Mouse (Mus musculus) embryonic facial prominence, embryonic 15.5 days (tissue): Measurements from ENCODE around the gene Fhod1. TPM values are rescaled to one million over a fixed set of nuclear protein-coding genes. Genes with fewer than 3 reads are reported as not detected.
"Not testable (repeated sequence)": the region's sequence is repeated elsewhere in the genome, so short reads cannot be mapped to it uniquely, and the experiment has no call there.

ENCODE experiments used
- ATAC-seq: fragments of 200-750 bp; cut with Nextera tagmentation; 2 replicates; pipeline ENCODE4 v1.8.0; 2017; ENCODE audit warnings: low read depth, moderate TSS enrichment; ENCODE audit not compliant: insufficient number of reproducible peaks, low FRiP score, low TSS enrichment
- H3K27ac ChIP-seq: fragments of 300-500 bp; sonication (generic); replicated peaks from 2 replicates; pipeline ENCODE4 v1.5.1; 2015; ENCODE audit warnings: mild to moderate bottlenecking, inconsistent platforms
- H3K27me3 ChIP-seq: fragments of 300-500 bp; sonication (generic); 2 replicates; pipeline ENCODE4 v1.6.1; 2015; ENCODE audit warnings: inconsistent platforms
- H3K36me3 ChIP-seq: fragments of 300-500 bp; sonication (generic); 2 replicates; pipeline ENCODE4 v1.6.1; 2015; ENCODE audit warnings: mild to moderate bottlenecking, inconsistent platforms
- H3K4me1 ChIP-seq: fragments of 300-500 bp; sonication (generic); 2 replicates; pipeline ENCODE4 v1.6.1; 2015; ENCODE audit warnings: inconsistent platforms
- H3K4me2 ChIP-seq: fragments of 300-500 bp; sonication (generic); replicated peaks from 2 replicates; pipeline ENCODE4 v1.6.1; 2015; ENCODE audit warnings: mild to moderate bottlenecking, inconsistent platforms
- H3K4me3 ChIP-seq: fragments of 300-500 bp; sonication (generic); replicated peaks from 2 replicates; pipeline ENCODE4 v1.5.1; 2015; ENCODE audit warnings: mild to moderate bottlenecking, inconsistent platforms
- H3K9ac ChIP-seq: fragments of 300-500 bp; sonication (generic); 2 replicates; pipeline ENCODE4 v1.6.1; 2015; ENCODE audit warnings: inconsistent platforms
- H3K9me3 ChIP-seq: fragments of 300-500 bp; sonication (generic); replicated peaks from 2 replicates; pipeline ENCODE4 v1.6.1; 2016; ENCODE audit warnings: inconsistent platforms
- WGBS: fragments of 180-500 bp; shearing (Covaris S2); methylation state at CpG from one replicate; pipeline ENCODE4 v1.1.7; 2015; 5-methylcytosine and 5-hydroxymethylcytosine counted together
- polyA plus RNA-seq: library from polyadenylated mRNA; unstranded; fragments of >200 nt; fragmentation: Nextera tagmentation; extraction: Ambion mirVana; gene quantifications from 2 replicates; pipeline ENCODE4 v1.2.1, GENCODE M21; 2015

The Fhod1 gene
- polyA plus RNA-seq, 1 experiment from 2014 or later = 2.6 TPM

DNA sequence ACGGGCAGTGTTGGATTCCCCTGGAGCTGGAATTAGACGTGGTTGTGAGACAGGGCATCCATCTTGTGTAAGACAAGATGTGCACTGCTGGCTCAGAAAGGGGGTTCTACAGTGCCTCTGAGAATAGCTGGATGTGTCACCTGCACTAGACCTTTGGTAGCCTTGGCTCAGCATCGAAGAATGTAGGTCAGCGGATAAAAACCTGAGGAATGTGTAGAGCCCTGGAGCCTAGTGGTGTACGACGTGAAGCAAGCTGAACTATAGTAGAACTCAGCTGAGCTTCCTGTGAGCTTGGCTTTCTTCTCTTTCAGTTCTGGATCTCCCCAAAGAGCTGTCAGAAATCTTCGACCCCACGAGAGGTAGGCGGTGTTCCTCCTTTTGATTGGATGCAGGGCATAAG, 43.9 kb downstream of the Fhod1 start:
- Histone ChIP-seq H3K9me3 (no peaks in the 10 kb centered on the region), H3K4me3 (no peak overlapping the region), H3K4me2 (no peak overlapping the region), H3K27ac (peak overlapping the region; percentile 87; the same call in 1 of the 2 replicates), H3K9ac (no peak overlapping the region), H3K36me3 (peaks cover 66% of the 10 kb centered on the region), H3K4me1 (peaks cover 31% of the 10 kb centered on the region), H3K27me3 (no peaks in the 10 kb centered on the region)
- WGBS = 77% methylated on average over 9 of the region's 9 CpGs
- no peak for ATAC-seq

DNA sequence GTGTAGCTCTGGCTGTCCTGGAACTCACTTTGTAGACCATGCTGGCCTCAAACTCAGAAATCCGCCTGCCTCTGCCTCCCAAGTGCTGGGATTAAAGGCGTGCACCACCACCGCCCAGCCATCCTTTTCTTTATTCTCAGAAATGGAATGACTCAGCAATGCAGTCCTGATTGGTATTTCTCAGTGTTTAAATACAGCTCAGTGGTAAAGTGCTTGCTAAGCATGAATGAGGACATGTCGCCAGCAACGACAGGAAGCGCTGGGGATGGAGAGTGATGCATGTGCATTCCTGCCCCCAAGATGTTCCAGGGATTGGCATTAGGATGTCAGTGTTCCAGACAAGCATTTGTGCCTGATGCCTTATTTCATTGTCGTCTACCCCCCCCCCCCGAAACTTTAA, 44.4 kb downstream of the Fhod1 start:
- ATAC-seq = no peak
- Histone ChIP-seq H3K9me3 (no peaks in the 10 kb centered on the region), H3K4me3 (no peak overlapping the region), H3K4me1 (peaks cover 36% of the 10 kb centered on the region), H3K9ac (no peak overlapping the region), H3K27ac (no peak overlapping the region), H3K36me3 (peaks cover 61% of the 10 kb centered on the region), H3K4me2 (no peak overlapping the region), H3K27me3 (no peaks in the 10 kb centered on the region)
- WGBS = 80% methylated on average over 8 of the region's 8 CpGs

DNA sequence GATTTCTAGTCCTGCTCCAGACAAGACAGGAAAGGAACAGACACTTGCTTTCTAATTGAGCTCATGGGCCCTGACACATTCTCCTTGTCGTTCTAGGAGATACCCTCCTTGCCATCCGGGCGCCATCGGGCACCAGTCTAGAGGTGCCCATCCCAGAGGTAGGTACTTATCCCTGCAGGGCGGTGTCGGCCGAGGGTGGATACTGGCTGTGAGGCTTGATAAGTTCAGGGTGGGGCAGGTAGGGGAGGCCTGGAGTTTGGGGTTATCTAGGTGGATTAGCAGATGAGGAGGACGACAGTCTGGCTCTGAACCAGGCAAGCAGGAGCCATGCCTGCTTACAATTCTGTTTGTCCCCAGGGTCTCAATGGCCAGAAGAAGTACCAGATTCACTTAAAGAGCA, 47.8 kb downstream of the Fhod1 start:
- Histone ChIP-seq H3K4me1 (peaks cover 29% of the 10 kb centered on the region), H3K27ac (no peak overlapping the region), H3K27me3 (no peaks in the 10 kb centered on the region), H3K36me3 (peaks cover 50% of the 10 kb centered on the region), H3K4me3 (no peak overlapping the region), H3K9ac (no peak overlapping the region), H3K4me2 (no peak overlapping the region), H3K9me3 (no peaks in the 10 kb centered on the region)
- no peak for ATAC-seq
- WGBS = 91% methylated on average over 8 of the region's 8 CpGs

DNA sequence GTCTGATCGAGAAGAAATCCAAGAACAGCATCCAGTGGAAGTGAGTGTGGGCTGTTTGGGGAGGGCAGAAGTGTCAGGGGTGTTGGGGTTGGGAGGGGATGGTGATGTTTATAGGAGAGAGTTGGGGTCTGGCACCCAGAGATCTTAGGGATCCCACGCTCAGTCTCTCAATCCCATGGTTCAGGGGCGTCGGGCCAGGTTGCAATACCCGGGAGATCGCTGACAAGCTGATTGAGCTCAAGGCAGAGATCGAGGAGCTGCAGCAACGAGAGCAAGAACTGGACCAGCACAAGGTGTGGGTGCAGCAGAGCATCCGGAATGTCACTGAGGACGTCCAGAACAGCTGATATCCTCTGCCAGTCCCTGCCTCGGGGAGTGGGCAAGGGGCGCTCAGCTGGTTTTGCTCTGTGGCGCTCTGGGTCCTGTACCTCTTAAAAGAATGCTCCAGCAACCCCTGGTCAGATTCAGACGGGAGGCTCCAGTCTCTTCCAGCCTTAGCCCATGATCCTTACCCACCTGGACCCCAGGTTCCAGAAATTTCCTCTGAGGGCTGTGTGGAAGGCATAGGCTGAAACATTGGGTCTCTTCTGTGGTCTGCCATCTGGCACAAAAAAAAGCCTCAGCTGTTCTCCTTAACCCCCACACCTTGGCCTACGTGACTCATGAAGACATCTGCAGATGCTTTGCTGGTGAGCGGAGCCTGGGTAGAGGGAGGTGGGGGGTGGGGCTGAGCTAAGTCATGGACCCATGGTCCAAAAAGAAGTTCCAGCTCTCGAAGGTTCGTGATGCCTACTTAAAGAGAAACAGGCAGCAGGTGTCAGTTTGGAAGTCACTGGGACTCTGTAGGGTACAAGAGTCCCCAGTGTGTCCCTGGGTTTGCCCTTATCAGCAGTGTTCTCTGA, 49.2 kb downstream of the Fhod1 start:
- Histone ChIP-seq H3K27ac (no peak overlapping the region), H3K9ac (peak overlapping the region; percentile 91), H3K4me1 (peaks cover 18% of the 10 kb centered on the region), H3K36me3 (peaks cover 40% of the 10 kb centered on the region), H3K4me2 (peak overlapping the region; percentile 85), H3K9me3 (no peaks in the 10 kb centered on the region), H3K27me3 (no peaks in the 10 kb centered on the region), H3K4me3 (peak overlapping the region; percentile 99)
- 50% methylated on average over 18 of the region's 18 CpGs for WGBS
- ATAC-seq = no peak

GRCm38 (mm10) chr8:105297511-105298192, 50.1 kb downstream of the Fhod1 start, which contains the start of gene E2f4:
TSS of gene E2f4 (plus strand) at chr8:105297663.
- Histone ChIP-seq H3K4me1 (peaks cover 18% of the 10 kb centered on the region), H3K36me3 (peaks cover 31% of the 10 kb centered on the region), H3K4me3 (peak within 1 kb of the TSS; percentile 99), H3K9me3 (no peaks in the 10 kb centered on the region), H3K27me3 (no peaks in the 10 kb centered on the region), H3K4me2 (peak within 1 kb of the TSS; percentile 85), H3K27ac (peak within 1 kb of the TSS; percentile 79), H3K9ac (peak within 1 kb of the TSS; percentile 91)
- ATAC-seq = peak; percentile 84
- under 1% methylated on average over 58 of the region's 58 CpGs for whole genome bisulfite sequencing

- Histone ChIP-seq H3K36me3 (peaks cover 16% of the 10 kb centered on the region), H3K27me3 (no peaks in the 10 kb centered on the region), H3K9ac (peak within 1 kb of the TSS; percentile 91; the same call in 1 of the 2 replicates), H3K27ac (peak within 1 kb of the TSS; percentile 79), H3K4me2 (peak within 1 kb of the TSS; percentile 85), H3K4me3 (peak within 1 kb of the TSS; percentile 99), H3K9me3 (no peaks in the 10 kb centered on the region), H3K4me1 (peaks cover 18% of the 10 kb centered on the region)
- ATAC-seq = no peak
- 60% methylated on average over 11 of the region's 11 CpGs for WGBS
Measured at GRCm38 (mm10) chr8:105295895-105296573, 51.7 kb downstream of the Fhod1 start, which contains the start of gene Exoc3l. TSS of gene Exoc3l (minus strand) at chr8:105296101.

- no peak for ATAC-seq
- H3K27me3 ChIP-seq = peaks cover 6% of the 10 kb centered on the region
- 63% methylated on average over 11 of the region's 11 CpGs for WGBS
- H3K36me3 ChIP-seq = peaks cover 9% of the 10 kb centered on the region
- no peak overlapping the region for H3K4me3 ChIP-seq
- no peak overlapping the region for H3K27ac ChIP-seq
- H3K9ac ChIP-seq = no peak overlapping the region
- H3K9me3 ChIP-seq = no peaks in the 10 kb centered on the region
- peaks cover 25% of the 10 kb centered on the region for H3K4me1 ChIP-seq
- no peak overlapping the region for H3K4me2 ChIP-seq
Measured at GRCm38 (mm10) chr8:105295256-105295655, 52.5 kb downstream of the Fhod1 start.

DNA sequence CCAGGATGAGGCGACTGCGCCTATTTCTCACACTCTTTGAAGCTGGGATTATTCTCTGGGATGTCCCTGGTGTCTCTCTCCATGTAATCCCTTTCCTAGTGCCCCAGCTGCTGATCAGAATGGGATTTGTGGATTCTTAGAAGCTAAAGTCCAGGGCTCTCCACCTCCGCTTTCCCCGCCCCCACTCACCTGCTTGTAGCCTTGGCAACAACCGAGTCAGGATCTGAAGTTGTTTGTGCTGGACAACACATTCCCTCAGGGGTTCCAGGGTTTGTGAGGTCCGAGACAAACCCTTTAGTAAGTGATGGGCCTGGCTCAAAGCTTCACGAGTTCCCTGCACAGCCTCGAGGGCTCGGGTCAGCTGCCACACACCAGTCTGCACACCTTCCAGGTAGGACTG, 53.0 kb downstream of the Fhod1 start:
- Histone ChIP-seq H3K27ac (no peak overlapping the region), H3K4me1 (peaks cover 29% of the 10 kb centered on the region), H3K36me3 (peaks cover 4% of the 10 kb centered on the region), H3K9ac (no peak overlapping the region), H3K4me2 (no peak overlapping the region), H3K9me3 (no peaks in the 10 kb centered on the region), H3K4me3 (no peak overlapping the region), H3K27me3 (peaks cover 11% of the 10 kb centered on the region)
- 57% methylated on average over 9 of the region's 9 CpGs for WGBS
- no peak for ATAC-seq

DNA sequence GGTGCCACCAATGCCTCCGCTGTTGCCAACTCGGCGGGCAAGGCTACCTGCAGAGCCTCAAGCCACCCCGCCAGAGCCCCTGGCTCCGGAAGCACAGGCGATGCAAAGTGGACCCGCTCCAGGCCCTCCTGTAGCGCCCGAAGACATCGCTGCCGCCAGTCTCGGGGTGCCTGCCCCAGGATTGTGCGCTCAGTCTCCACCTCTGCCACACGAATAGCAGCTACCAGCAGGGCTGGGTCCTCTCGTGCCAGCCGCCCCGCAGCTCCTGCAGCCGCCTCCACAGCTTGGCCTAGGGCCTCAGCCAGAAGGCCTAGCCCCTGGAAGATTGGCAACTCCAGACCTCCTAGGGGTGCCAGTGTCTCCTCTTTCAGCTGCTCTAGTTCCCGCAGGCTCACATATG, 54.3 kb downstream of the Fhod1 start:
- Histone ChIP-seq H3K4me1 (peaks cover 33% of the 10 kb centered on the region), H3K27me3 (peaks cover 12% of the 10 kb centered on the region), H3K9ac (no peak overlapping the region), H3K4me2 (no peak overlapping the region), H3K27ac (no peak overlapping the region), H3K9me3 (no peaks in the 10 kb centered on the region), H3K36me3 (no peaks in the 10 kb centered on the region), H3K4me3 (no peak overlapping the region)
- WGBS = 64% methylated on average over 19 of the region's 19 CpGs
- ATAC-seq = no peak

DNA sequence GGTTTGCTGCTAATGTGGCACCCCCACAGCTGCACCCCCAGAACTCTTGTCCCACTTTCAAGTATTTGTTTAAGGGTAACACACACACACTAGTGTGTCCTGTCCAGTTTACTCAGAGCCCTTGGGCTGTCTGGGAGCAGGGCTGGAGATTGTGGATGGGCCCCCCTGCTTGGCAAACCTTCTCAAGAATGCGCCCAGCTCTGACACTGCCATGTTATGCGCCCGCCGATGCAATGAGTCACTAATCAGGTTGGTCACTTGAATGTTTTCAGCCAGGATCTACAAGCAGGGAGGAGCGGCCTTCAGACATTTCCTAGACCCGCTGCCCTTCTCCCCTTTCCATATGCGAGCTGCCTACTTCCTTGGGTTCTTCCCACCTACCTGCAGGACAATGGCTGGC, 55.3 kb downstream of the Fhod1 start:
- no peak overlapping the region for H3K9ac ChIP-seq
- no peak overlapping the region for H3K4me2 ChIP-seq
- H3K36me3 ChIP-seq = no peaks in the 10 kb centered on the region
- peaks cover 12% of the 10 kb centered on the region for H3K27me3 ChIP-seq
- WGBS = 65% methylated on average over 7 of the region's 7 CpGs
- peaks cover 33% of the 10 kb centered on the region for H3K4me1 ChIP-seq
- H3K4me3 ChIP-seq = no peak overlapping the region
- no peak overlapping the region for H3K27ac ChIP-seq
- H3K9me3 ChIP-seq = no peaks in the 10 kb centered on the region
- ATAC-seq = no peak

GRCm38 (mm10) chr8:105291802-105292201, 56.0 kb downstream of the Fhod1 start:
- ATAC-seq, H3K27ac ChIP-seq, H3K9me3 ChIP-seq, H3K4me3 ChIP-seq, H3K4me2 ChIP-seq, H3K36me3 ChIP-seq, H3K9ac ChIP-seq: not testable (repeated sequence)
- 64% methylated on average over 3 of the region's 3 CpGs for WGBS
- peaks cover 12% of the 10 kb centered on the region for H3K27me3 ChIP-seq
- peaks cover 28% of the 10 kb centered on the region for H3K4me1 ChIP-seq
